ENCODE assay signal across 13 mouse cellular contexts in genomic region chrX:99456363-99456762, GRCm38 (mm10). TPM values are rescaled to one million over a fixed set of nuclear protein-coding genes. Genes with fewer than 3 reads are reported as not detected.
DNase-seq lines count a peak whose midpoint lies in the region; ATAC-seq and TF ChIP-seq lines count a peak whose summit lies in the region.
"Had no signal": no experiment of that assay in that cellular context is flagged by ENCODE, and none has a peak within 500 bp of the region (broad histone marks: within the 10 kb centered on the region; RNA-seq: fewer than 3 reads in every experiment).

No protein-coding gene starts in this region.

- H3K9ac ChIP-seq in lung, embryonic 16.5 days (ENCODE audit: low read length), result 0 out of 2 replicates have a peak overlapping the region, but pooled peaks have one; percentile 11
- no peak overlapping the region for H3K9ac ChIP-seq in hindbrain, embryonic 13.5 days
- no peak overlapping the region for H3K9ac ChIP-seq in midbrain, embryonic 14.5 days (replicated peaks; ENCODE audit: low read length)
- H3K9ac ChIP-seq: liver, postnatal 0 days had no signal

- H3K27me3 ChIP-seq in lung, embryonic 16.5 days (ENCODE audit: control insufficient read depth, insufficient read depth, low read depth, low read length), result no peaks in the 10 kb centered on the region; the same call in 1 of the 2 replicates
- H3K27me3 ChIP-seq in embryonic facial prominence, embryonic 10.5 days (replicated peaks; ENCODE audit: low read depth, poor library complexity, severe bottlenecking), result peaks cover 100% of the 10 kb centered on the region
- peaks cover 59% of the 10 kb centered on the region for H3K27me3 ChIP-seq in hindbrain, embryonic 13.5 days
- 0 out of 2 replicates have a peak, but pooled peaks cover 8% of the 10 kb centered on the region for H3K27me3 ChIP-seq in midbrain, embryonic 14.5 days (ENCODE audit: control insufficient read depth, insufficient read depth, low read length)
- H3K27me3 ChIP-seq: CH12.LX had no signal

- no peak overlapping the region for H3K4me3 ChIP-seq in lung, embryonic 16.5 days (ENCODE audit: low read length)
- no peak overlapping the region for H3K4me3 ChIP-seq in embryonic facial prominence, embryonic 10.5 days
- no peak overlapping the region for H3K4me3 ChIP-seq in hindbrain, embryonic 13.5 days
- H3K4me3 ChIP-seq in midbrain, embryonic 14.5 days (replicated peaks; ENCODE audit: low read depth, low read length), result no peak overlapping the region
- no peak overlapping the region for H3K4me3 ChIP-seq in layer of hippocampus, adult 2 months

- H3K27ac ChIP-seq in lung, embryonic 16.5 days (ENCODE audit: low read length), result peak overlapping the region; percentile 49
- H3K27ac ChIP-seq in embryonic facial prominence, embryonic 10.5 days (replicated peaks), result peak overlapping the region; percentile 80
- H3K27ac ChIP-seq in hindbrain, embryonic 13.5 days, result peak overlapping the region; percentile 55; the same call in 1 of the 2 replicates
- H3K27ac ChIP-seq in midbrain, embryonic 14.5 days (replicated peaks; ENCODE audit: low read depth, low read length), result peak overlapping the region; percentile 75
- H3K27ac ChIP-seq in layer of hippocampus, adult 2 months, result no peak overlapping the region

- no peaks in the 10 kb centered on the region for H3K36me3 ChIP-seq in lung, embryonic 16.5 days (ENCODE audit: control insufficient read depth, insufficient read depth, low read length)
- no peaks in the 10 kb centered on the region for H3K36me3 ChIP-seq in embryonic facial prominence, embryonic 10.5 days (replicated peaks)
- H3K36me3 ChIP-seq in hindbrain, embryonic 13.5 days, result no peaks in the 10 kb centered on the region
- no peaks in the 10 kb centered on the region for H3K36me3 ChIP-seq in midbrain, embryonic 14.5 days (ENCODE audit: control insufficient read depth, insufficient read depth, low read length)

- H3K9me3 ChIP-seq in lung, embryonic 16.5 days (ENCODE audit: control insufficient read depth, low read length), result no peaks in the 10 kb centered on the region
- no peaks in the 10 kb centered on the region for H3K9me3 ChIP-seq in embryonic facial prominence, embryonic 10.5 days
- H3K9me3 ChIP-seq in hindbrain, embryonic 13.5 days, result no peaks in the 10 kb centered on the region
- no peaks in the 10 kb centered on the region for H3K9me3 ChIP-seq in midbrain, embryonic 14.5 days (ENCODE audit: control insufficient read depth, low read length)

- TF ChIP-seq CTCF in layer of hippocampus, adult 2 months (conservative IDR thresholded peaks at IDR 0.05), result no peak

- DNase-seq in lung, postnatal 4 days, result no peak
- DNase-seq in embryonic facial prominence, embryonic 10.5 days (ENCODE audit: low spot score), result peak; percentile 35
- DNase-seq in midbrain, embryonic 14.5 days, result no peak
- DNase-seq in gastrocnemius, adult 18-20 months (ENCODE audit: low spot score), result no peak
- DNase-seq in layer of hippocampus, adult 2 months (ENCODE audit: low spot score in 2 of 2), result no peak
- no peak for DNase-seq in thymus, adult 18-20 months
- DNase-seq: heart, postnatal 10 days; liver, postnatal 0 days; right cerebral cortex, postnatal 14 days; thymus, adult 2 months had no signal

- WGBS in lung, embryonic 16.5 days, result 23% methylated on average over 10 of the region's 10 CpGs
- whole genome bisulfite sequencing in embryonic facial prominence, embryonic 10.5 days, result 23% methylated on average over 10 of the region's 10 CpGs
- WGBS in hindbrain, embryonic 13.5 days, result 21% methylated on average over 10 of the region's 10 CpGs
- WGBS in midbrain, embryonic 14.5 days, result 23% methylated on average over 10 of the region's 10 CpGs

- peaks cover 17% of the 10 kb centered on the region for H3K4me1 ChIP-seq in lung, embryonic 16.5 days (replicated peaks; ENCODE audit: control insufficient read depth, insufficient read depth, low read length)
- H3K4me1 ChIP-seq in embryonic facial prominence, embryonic 10.5 days, result peaks cover 67% of the 10 kb centered on the region
- peaks cover 37% of the 10 kb centered on the region for H3K4me1 ChIP-seq in hindbrain, embryonic 13.5 days (replicated peaks)
- peaks cover 11% of the 10 kb centered on the region; the same call in 1 of the 2 replicates for H3K4me1 ChIP-seq in midbrain, embryonic 14.5 days (ENCODE audit: control insufficient read depth, insufficient read depth, low read length)

- H3K4me2 ChIP-seq in lung, embryonic 16.5 days (ENCODE audit: low read depth, low read length), result no peak overlapping the region
- no peak overlapping the region for H3K4me2 ChIP-seq in hindbrain, embryonic 13.5 days
- peak overlapping the region; percentile 24 for H3K4me2 ChIP-seq in midbrain, embryonic 14.5 days (ENCODE audit: low read length)

- ATAC-seq in lung, embryonic 16.5 days (ENCODE audit: low read depth), result no peak
- ATAC-seq in hindbrain, embryonic 13.5 days (ENCODE audit: low FRiP score), result 0 out of 2 replicates have a peak, but pooled peaks have one; percentile 16
- no peak; the same call in 1 of the 2 replicates for ATAC-seq in midbrain, embryonic 14.5 days (ENCODE audit: low FRiP score, low TSS enrichment)
- ATAC-seq: liver, postnatal 0 days had no signal

RNA-seq across cellular contexts. Expression of gene Pja1, which starts 14.7 kb away (rescaled TPM):
- 138 and 146 TPM in 2 replicates for polyA plus RNA-seq in lung, embryonic 16.5 days (2015; fragmentation: Nextera tagmentation; extraction: Ambion mirVana)
- 181 and 185 TPM in 2 replicates for polyA plus RNA-seq in embryonic facial prominence, embryonic 10.5 days (2016; fragmentation: Nextera tagmentation; extraction: Ambion mirVana)
- polyA plus RNA-seq in hindbrain, embryonic 13.5 days (2015; fragmentation: Nextera tagmentation; extraction: Ambion mirVana), result 327 and 330 TPM in 2 replicates
- 327 and 333 TPM in 2 replicates for polyA plus RNA-seq in midbrain, embryonic 14.5 days (2014; fragmentation: Nextera tagmentation; extraction: Ambion mirVana)
- 10 to 100 TPM; 14.0 to 14.1 TPM for total RNA-seq in gastrocnemius, adult 18-20 months (2021)
- total RNA-seq in layer of hippocampus, adult 2 months (2021), result 100 to 1,000 TPM; 203 to 207 TPM
